Mouse (Mus musculus): ENCODE data around the gene Dnah2. TPM values are rescaled to one million over a fixed set of nuclear protein-coding genes. Genes with fewer than 3 reads are reported as not detected.

Gene Dnah2
- polyA plus RNA-seq, 1 experiment from 2014 or later, result 0.17 TPM

- H3K4me1 ChIP-seq (ENCODE audit: control insufficient read depth, insufficient read depth, low read length), result no peaks in the 10 kb centered on the region
- H3K4me2 ChIP-seq (ENCODE audit: low read depth, low read length), result no peak overlapping the region
- WGBS, result 36% methylated on average over 5 of the region's 5 CpGs
- H3K27me3 ChIP-seq (ENCODE audit: control insufficient read depth, insufficient read depth, low read length), result no peaks in the 10 kb centered on the region
- no peak overlapping the region for H3K9ac ChIP-seq (ENCODE audit: low read length)
- H3K36me3 ChIP-seq (ENCODE audit: control insufficient read depth, insufficient read depth), result no peaks in the 10 kb centered on the region
- no peaks in the 10 kb centered on the region; the same call in 1 of the 2 replicates for H3K9me3 ChIP-seq (replicated peaks; ENCODE audit: control insufficient read depth, low read length)
- H3K27ac ChIP-seq (ENCODE audit: low read length), result peak overlapping the region; percentile 43; the same call in 1 of the 2 replicates
- peak; percentile 49 for ATAC-seq (replicated peaks; ENCODE audit: extremely low read depth, insufficient read depth, low FRiP score)
- no peak overlapping the region for H3K4me3 ChIP-seq (ENCODE audit: low read length)
These were observed 105.6 kb downstream of the Dnah2 start for GRCm38 (mm10) chr11:69443328-69443727.

GRCm38 (mm10) chr11:69437291-69437690 lies 111.6 kb downstream of the Dnah2 start:
- Histone ChIP-seq H3K9me3 (replicated peaks; ENCODE audit: control insufficient read depth, low read length) (no peaks in the 10 kb centered on the region), H3K36me3 (ENCODE audit: control insufficient read depth, insufficient read depth) (no peaks in the 10 kb centered on the region), H3K9ac (ENCODE audit: low read length) (no peak overlapping the region), H3K4me2 (ENCODE audit: low read depth, low read length) (no peak overlapping the region), H3K27me3 (ENCODE audit: control insufficient read depth, insufficient read depth, low read length) (no peaks in the 10 kb centered on the region), H3K4me1 (ENCODE audit: control insufficient read depth, insufficient read depth, low read length) (no peaks in the 10 kb centered on the region), H3K4me3 (ENCODE audit: low read length) (no peak overlapping the region), H3K27ac (ENCODE audit: low read length) (no peak overlapping the region)
- no peak for ATAC-seq (replicated peaks; ENCODE audit: extremely low read depth, insufficient read depth, low FRiP score)
- WGBS, result 47% methylated on average over 3 of the region's 3 CpGs

GRCm38 (mm10) chr11:69433189-69433588 lies 115.7 kb downstream of the Dnah2 start:
- no peak for ATAC-seq (replicated peaks; ENCODE audit: extremely low read depth, insufficient read depth, low FRiP score)
- H3K4me1 ChIP-seq (ENCODE audit: control insufficient read depth, insufficient read depth, low read length), result 0 out of 2 replicates have a peak, but pooled peaks cover 2% of the 10 kb centered on the region
- H3K9me3 ChIP-seq (replicated peaks; ENCODE audit: control insufficient read depth, low read length), result no peaks in the 10 kb centered on the region
- H3K36me3 ChIP-seq (ENCODE audit: control insufficient read depth, insufficient read depth), result no peaks in the 10 kb centered on the region
- no peak overlapping the region for H3K27ac ChIP-seq (ENCODE audit: low read length)
- H3K4me2 ChIP-seq (ENCODE audit: low read depth, low read length), result no peak overlapping the region
- no peak overlapping the region for H3K9ac ChIP-seq (ENCODE audit: low read length)
- no peak overlapping the region for H3K4me3 ChIP-seq (ENCODE audit: low read length)
- H3K27me3 ChIP-seq (ENCODE audit: control insufficient read depth, insufficient read depth, low read length), result no peaks in the 10 kb centered on the region
- 60% methylated on average over 6 of the region's 6 CpGs for WGBS

GRCm38 (mm10) chr11:69432640-69432982 lies 116.3 kb downstream of the Dnah2 start:
- WGBS, result 66% methylated on average over 11 of the region's 11 CpGs
- Histone ChIP-seq H3K27me3 (ENCODE audit: control insufficient read depth, insufficient read depth, low read length) (no peaks in the 10 kb centered on the region), H3K4me3 (ENCODE audit: low read length) (no peak overlapping the region), H3K27ac (ENCODE audit: low read length) (no peak overlapping the region), H3K36me3 (ENCODE audit: control insufficient read depth, insufficient read depth) (no peaks in the 10 kb centered on the region), H3K9ac (ENCODE audit: low read length) (no peak overlapping the region), H3K4me1 (ENCODE audit: control insufficient read depth, insufficient read depth, low read length) (0 out of 2 replicates have a peak, but pooled peaks cover 2% of the 10 kb centered on the region), H3K4me2 (ENCODE audit: low read depth, low read length) (no peak overlapping the region), H3K9me3 (replicated peaks; ENCODE audit: control insufficient read depth, low read length) (no peaks in the 10 kb centered on the region)
- ATAC-seq (replicated peaks; ENCODE audit: extremely low read depth, insufficient read depth, low FRiP score), result no peak

GRCm38 (mm10) chr11:69431829-69432639 lies 116.9 kb downstream of the Dnah2 start:
- H3K9ac ChIP-seq (ENCODE audit: low read length), result no peak overlapping the region
- H3K36me3 ChIP-seq (ENCODE audit: control insufficient read depth, insufficient read depth), result no peaks in the 10 kb centered on the region
- H3K4me1 ChIP-seq (ENCODE audit: control insufficient read depth, insufficient read depth, low read length), result 0 out of 2 replicates have a peak, but pooled peaks cover 2% of the 10 kb centered on the region
- no peak overlapping the region for H3K4me3 ChIP-seq (ENCODE audit: low read length)
- no peaks in the 10 kb centered on the region for H3K27me3 ChIP-seq (ENCODE audit: control insufficient read depth, insufficient read depth, low read length)
- no peak overlapping the region for H3K4me2 ChIP-seq (ENCODE audit: low read depth, low read length)
- no peak overlapping the region for H3K27ac ChIP-seq (ENCODE audit: low read length)
- ATAC-seq (replicated peaks; ENCODE audit: extremely low read depth, insufficient read depth, low FRiP score), result peak; percentile 71
- no peaks in the 10 kb centered on the region for H3K9me3 ChIP-seq (replicated peaks; ENCODE audit: control insufficient read depth, low read length)
- WGBS, result 41% methylated on average over 11 of the region's 11 CpGs

- no peak for ATAC-seq (replicated peaks; ENCODE audit: extremely low read depth, insufficient read depth, low FRiP score)
- Histone ChIP-seq H3K27ac (ENCODE audit: low read length) (no peak overlapping the region), H3K9ac (ENCODE audit: low read length) (no peak overlapping the region), H3K27me3 (ENCODE audit: control insufficient read depth, insufficient read depth, low read length) (no peaks in the 10 kb centered on the region), H3K4me3 (ENCODE audit: low read length) (no peak overlapping the region), H3K4me2 (ENCODE audit: low read depth, low read length) (no peak overlapping the region), H3K9me3 (replicated peaks; ENCODE audit: control insufficient read depth, low read length) (no peaks in the 10 kb centered on the region), H3K4me1 (ENCODE audit: control insufficient read depth, insufficient read depth, low read length) (0 out of 2 replicates have a peak, but pooled peaks cover 2% of the 10 kb centered on the region), H3K36me3 (ENCODE audit: control insufficient read depth, insufficient read depth) (no peaks in the 10 kb centered on the region)
- WGBS, result 89% methylated on average over 15 of the region's 15 CpGs
These were observed 118.3 kb downstream of the Dnah2 start for GRCm38 (mm10) chr11:69430631-69431030.

- no peak overlapping the region for H3K27ac ChIP-seq (ENCODE audit: low read length)
- 19% methylated on average over 2 of the region's 2 CpGs for WGBS
- no peak overlapping the region for H3K4me2 ChIP-seq (ENCODE audit: low read depth, low read length)
These were observed 119.6 kb downstream of the Dnah2 start for GRCm38 (mm10) chr11:69429313-69429712.

GRCm38 (mm10) chr11:69428751-69429150 lies 120.2 kb downstream of the Dnah2 start:
- no peaks in the 10 kb centered on the region for H3K9me3 ChIP-seq (replicated peaks; ENCODE audit: control insufficient read depth, low read length)
- 21% methylated on average over 4 of the region's 4 CpGs for WGBS
- H3K27me3 ChIP-seq (ENCODE audit: control insufficient read depth, insufficient read depth, low read length), result no peaks in the 10 kb centered on the region
- no peak overlapping the region for H3K27ac ChIP-seq (ENCODE audit: low read length)
- 0 out of 2 replicates have a peak, but pooled peaks have one; percentile 35 for ATAC-seq (replicated peaks; ENCODE audit: extremely low read depth, insufficient read depth, low FRiP score)
- H3K36me3 ChIP-seq (ENCODE audit: control insufficient read depth, insufficient read depth), result no peaks in the 10 kb centered on the region
- no peak overlapping the region for H3K4me3 ChIP-seq (ENCODE audit: low read length)
- H3K4me1 ChIP-seq (ENCODE audit: control insufficient read depth, insufficient read depth, low read length), result 0 out of 2 replicates have a peak, but pooled peaks cover 2% of the 10 kb centered on the region
- H3K4me2 ChIP-seq (ENCODE audit: low read depth, low read length), result no peak overlapping the region
- H3K9ac ChIP-seq (ENCODE audit: low read length), result no peak overlapping the region

More at GRCm38 (mm10) chr11:69429313-69429712, 119.6 kb downstream of the Dnah2 start:
- no peak overlapping the region for H3K9ac ChIP-seq (ENCODE audit: low read length)
- H3K9me3 ChIP-seq (replicated peaks; ENCODE audit: control insufficient read depth, low read length), result no peaks in the 10 kb centered on the region
- 0 out of 2 replicates have a peak, but pooled peaks cover 2% of the 10 kb centered on the region for H3K4me1 ChIP-seq (ENCODE audit: control insufficient read depth, insufficient read depth, low read length)
- no peak overlapping the region for H3K4me3 ChIP-seq (ENCODE audit: low read length)
- no peak for ATAC-seq (replicated peaks; ENCODE audit: extremely low read depth, insufficient read depth, low FRiP score)
- H3K36me3 ChIP-seq (ENCODE audit: control insufficient read depth, insufficient read depth), result no peaks in the 10 kb centered on the region
- H3K27me3 ChIP-seq (ENCODE audit: control insufficient read depth, insufficient read depth, low read length), result no peaks in the 10 kb centered on the region

- no peak overlapping the region for H3K27ac ChIP-seq (ENCODE audit: low read length)
- no peak for ATAC-seq (replicated peaks; ENCODE audit: extremely low read depth, insufficient read depth, low FRiP score)
- no peak overlapping the region for H3K9ac ChIP-seq (ENCODE audit: low read length)
- no peak overlapping the region for H3K4me3 ChIP-seq (ENCODE audit: low read length)
- no peaks in the 10 kb centered on the region for H3K9me3 ChIP-seq (replicated peaks; ENCODE audit: control insufficient read depth, low read length)
- 0 out of 2 replicates have a peak, but pooled peaks cover 2% of the 10 kb centered on the region for H3K4me1 ChIP-seq (ENCODE audit: control insufficient read depth, insufficient read depth, low read length)
- no peaks in the 10 kb centered on the region for H3K36me3 ChIP-seq (ENCODE audit: control insufficient read depth, insufficient read depth)
- 87% methylated on average over 2 of the region's 2 CpGs for WGBS
- no peak overlapping the region for H3K4me2 ChIP-seq (ENCODE audit: low read depth, low read length)
- peaks cover 14% of the 10 kb centered on the region for H3K27me3 ChIP-seq (ENCODE audit: control insufficient read depth, insufficient read depth, low read length)
These were observed 122.7 kb downstream of the Dnah2 start for GRCm38 (mm10) chr11:69426246-69426645.
